Mouse (Mus musculus) heart, adult 2 months (tissue): ENCODE measurements around the gene Ttc19. TPM values are rescaled to one million over a fixed set of nuclear protein-coding genes. Genes with fewer than 3 reads are reported as not detected.

Source experiments
- DNase-seq, 2 experiments: peaks; one replicate each; pipeline ENCODE4 v3.0.0; 2021
- H3K27ac ChIP-seq: fragments of 200-600 bp; 2 replicates; pipeline ENCODE4 v1.8.1; 2022
- H3K27me3 ChIP-seq: fragments of 200-500 bp; 2 replicates; pipeline ENCODE4 v1.6.1; 2012; ENCODE audit warnings: mild to moderate bottlenecking, low read length, inconsistent platforms, mixed read lengths; ENCODE audit not compliant: control insufficient read depth, insufficient read depth
- H3K36me3 ChIP-seq: fragments of 200-500 bp; 2 replicates; pipeline ENCODE4 v1.6.1; 2012; ENCODE audit warnings: low read length, inconsistent platforms; ENCODE audit not compliant: control insufficient read depth, insufficient read depth
- H3K4me1 ChIP-seq: fragments of 200-500 bp; 2 replicates; pipeline ENCODE4 v1.6.1; 2011; ENCODE audit warnings: low read length; ENCODE audit not compliant: control insufficient read depth, insufficient read depth
- H3K4me3 ChIP-seq: fragments of 200-600 bp; 2 replicates; pipeline ENCODE4 v1.8.1; 2022
- H3K79me2 ChIP-seq: fragments of 200-500 bp; replicated peaks from 2 replicates; pipeline ENCODE4 v1.6.1; 2012; ENCODE audit warnings: mild to moderate bottlenecking, inconsistent platforms, low read length, moderate library complexity, mixed read lengths; ENCODE audit not compliant: control insufficient read depth, insufficient read depth
- H3K9ac ChIP-seq: fragments of 200-500 bp; 2 replicates; pipeline ENCODE4 v1.6.1; 2012; ENCODE audit warnings: low read depth, mild to moderate bottlenecking, control low read depth, inconsistent platforms, low read length, mixed read lengths
- CTCF ChIP-seq: fragments of 200-600 bp; IDR thresholded peaks from 2 replicates; pipeline ENCODE4 v1.8.1; 2022; ENCODE audit warnings: antibody characterized with exemption, mild to moderate bottlenecking, moderate library complexity
- EP300 ChIP-seq: fragments of 200-500 bp; IDR thresholded peaks from 2 replicates; pipeline ENCODE4 v1.6.1; 2011; ENCODE audit warnings: low read depth, low read length, control low read depth; ENCODE audit not compliant: insufficient read depth
- POLR2A ChIP-seq: fragments of 200-500 bp; IDR thresholded peaks from 2 replicates; pipeline ENCODE4 v1.6.1; 2011; ENCODE audit warnings: mild to moderate bottlenecking, low read depth, low read length, control low read depth; ENCODE audit not compliant: insufficient read depth
- WGBS: fragments of 180-500 bp; shearing (Covaris S2); methylation state at CpG from one replicate; pipeline ENCODE4 v1.1.7; 2018; 5-methylcytosine and 5-hydroxymethylcytosine counted together
- intact Hi-C: fragments of 180-260 bp; cut with DNase I; formaldehyde crosslinking; loops from one replicate; pipeline ENCODE4 v1.15.1; 2025
- polyA plus RNA-seq: library from polyadenylated mRNA; depleted of rRNA; stranded (reverse); fragments of >200 nt; gene quantifications from 2 replicates; pipeline ENCODE4 v1.2.3, GENCODE M21; 2012
- total RNA-seq, 2 experiments: library from RNA; stranded (reverse); gene quantifications; 2 replicates each; pipeline ENCODE4 v1.2.3; 2021

Gene Ttc19
- total and polyA plus RNA-seq, 3 experiments = 13.7 to 43.5 (median 39.9) TPM

GRCm38 (mm10) chr11:62263599-62263998 is 17.7 kb upstream of the Ttc19 start:
- Histone ChIP-seq H3K79me2 (no peaks in the 10 kb centered on the region), H3K27ac (no peak overlapping the region), H3K4me1 (no peaks in the 10 kb centered on the region), H3K36me3 (no peaks in the 10 kb centered on the region), H3K4me3 (no peak overlapping the region), H3K9ac (no peak overlapping the region), H3K27me3 (no peaks in the 10 kb centered on the region)
- WGBS = 69% methylated on average over 7 of the region's 7 CpGs
- DNase-seq = no peak
- intact Hi-C loops = no loop called here
- TF ChIP-seq EP300 (no peak), POLR2A (no peak), CTCF (no peak)

GRCm38 (mm10) chr11:62264018-62264417 is 17.3 kb upstream of the Ttc19 start:
- no peak for DNase-seq
- TF ChIP-seq EP300 = no peak
- Histone ChIP-seq H3K36me3 (no peaks in the 10 kb centered on the region), H3K27me3 (no peaks in the 10 kb centered on the region), H3K4me1 (no peaks in the 10 kb centered on the region), H3K4me3 (no peak overlapping the region), H3K79me2 (no peaks in the 10 kb centered on the region), H3K27ac (no peak overlapping the region), H3K9ac (no peak overlapping the region)
- WGBS = 48% methylated on average over 7 of the region's 7 CpGs
- intact Hi-C loops = no loop called here

DNA sequence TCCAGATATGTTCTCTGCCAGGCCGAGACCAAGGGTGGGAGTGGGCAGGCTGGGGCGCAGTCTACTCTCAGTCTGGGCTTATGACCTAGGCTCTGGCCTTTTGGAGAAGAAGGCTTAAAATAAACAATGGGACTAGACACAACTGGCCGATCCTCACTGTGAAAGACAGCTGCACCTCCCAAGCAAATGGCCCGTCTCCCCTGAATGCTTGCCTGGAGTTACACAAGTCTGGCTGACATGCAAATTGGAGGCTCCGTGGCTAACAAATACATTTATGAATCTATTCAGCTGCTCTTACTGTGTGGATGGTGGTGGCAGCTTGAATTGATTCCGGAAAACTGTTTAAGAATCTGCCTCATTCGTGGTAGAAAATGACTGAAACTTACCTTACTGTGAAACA is 15.6 kb upstream of the Ttc19 start:
- 88% methylated on average over 7 of the region's 7 CpGs for WGBS
- Histone ChIP-seq H3K4me3 (no peak overlapping the region), H3K79me2 (no peaks in the 10 kb centered on the region), H3K27me3 (no peaks in the 10 kb centered on the region), H3K36me3 (no peaks in the 10 kb centered on the region), H3K27ac (no peak overlapping the region), H3K4me1 (no peaks in the 10 kb centered on the region), H3K9ac (no peak overlapping the region)
- no peak for DNase-seq
- TF ChIP-seq EP300 = no peak
- TF ChIP-seq POLR2A = no peak
- no peak for TF ChIP-seq CTCF
- intact Hi-C loops = no loop called here

DNA sequence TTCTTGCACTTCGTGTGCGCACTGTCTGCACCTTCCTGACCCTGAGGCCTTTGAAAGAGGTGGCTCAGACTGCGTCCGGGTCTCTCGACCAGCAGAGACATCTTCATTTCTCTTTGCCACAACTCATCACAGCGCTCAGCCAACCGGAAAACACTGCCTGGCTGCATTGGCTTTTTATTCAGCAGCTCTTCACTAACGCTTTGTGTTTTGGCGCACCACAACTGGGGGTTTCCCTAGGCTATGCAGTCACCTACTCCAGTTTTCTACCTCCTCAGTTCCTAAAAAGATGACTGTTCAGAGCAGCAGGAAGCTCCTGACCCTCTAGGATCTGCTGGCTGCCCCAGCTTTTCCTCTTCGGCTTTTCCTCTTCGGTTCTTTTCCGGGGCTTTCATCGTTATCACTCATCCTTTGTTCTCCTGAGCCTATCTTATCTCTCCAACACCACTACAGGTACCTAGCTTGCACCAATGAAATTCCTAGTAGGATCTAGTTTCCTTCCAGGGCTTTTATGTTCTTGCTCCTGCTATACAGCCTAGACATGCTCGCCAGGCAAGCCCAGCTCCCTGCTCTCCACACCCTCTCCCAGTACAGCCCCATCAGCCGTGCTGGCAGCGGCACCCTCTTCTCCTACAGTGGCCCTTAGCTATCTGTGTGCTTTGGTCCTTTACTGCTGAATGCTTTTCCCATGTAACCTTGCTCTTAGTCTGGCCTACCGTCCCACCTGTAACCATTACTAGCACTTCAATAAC is 14.6 kb upstream of the Ttc19 start:
- no peak overlapping the region for H3K4me3 ChIP-seq
- no peaks in the 10 kb centered on the region for H3K27me3 ChIP-seq
- H3K27ac ChIP-seq = no peak overlapping the region
- TF ChIP-seq CTCF = no peak
- TF ChIP-seq EP300 = no peak
- TF ChIP-seq POLR2A = no peak
- intact Hi-C loops = no loop called here
- H3K79me2 ChIP-seq = no peaks in the 10 kb centered on the region
- H3K9ac ChIP-seq = no peak overlapping the region
- no peak for DNase-seq
- no peaks in the 10 kb centered on the region for H3K36me3 ChIP-seq
- no peaks in the 10 kb centered on the region for H3K4me1 ChIP-seq
- WGBS = 64% methylated on average over 17 of the region's 17 CpGs

- Histone ChIP-seq H3K4me3 (no peak overlapping the region), H3K27me3 (no peaks in the 10 kb centered on the region), H3K36me3 (no peaks in the 10 kb centered on the region), H3K27ac (no peak overlapping the region), H3K9ac (no peak overlapping the region), H3K79me2 (no peaks in the 10 kb centered on the region), H3K4me1 (no peaks in the 10 kb centered on the region)
- TF ChIP-seq POLR2A = no peak
- TF ChIP-seq EP300 = no peak
- TF ChIP-seq CTCF = no peak
- intact Hi-C loops = no loop called here
- DNase-seq = no peak
- WGBS = 77% methylated on average over 8 of the region's 8 CpGs
Measured at GRCm38 (mm10) chr11:62268381-62268780, 12.9 kb upstream of the Ttc19 start.

DNA sequence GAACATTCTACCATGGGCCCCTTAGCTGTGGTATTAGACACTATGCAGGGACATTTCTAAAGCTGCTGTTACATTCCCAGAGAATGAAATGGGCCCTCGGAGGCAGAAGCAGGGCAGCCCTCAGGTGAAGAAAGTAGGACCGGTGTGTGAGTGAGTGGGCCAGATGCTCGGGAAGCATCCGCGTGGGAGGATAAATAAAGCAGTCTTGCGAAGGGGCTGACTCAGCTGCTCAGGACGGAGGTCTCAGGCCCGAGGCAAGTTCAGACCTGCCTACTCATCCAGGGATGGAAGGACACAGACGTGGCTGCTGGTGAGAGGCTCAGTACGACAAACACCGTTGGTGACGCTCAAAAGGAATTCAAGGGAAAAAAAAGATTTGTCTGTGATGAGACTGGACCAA is 12.2 kb upstream of the Ttc19 start:
- Histone ChIP-seq H3K79me2 (no peaks in the 10 kb centered on the region), H3K4me3 (no peak overlapping the region), H3K9ac (no peak overlapping the region), H3K36me3 (no peaks in the 10 kb centered on the region), H3K27me3 (no peaks in the 10 kb centered on the region), H3K4me1 (no peaks in the 10 kb centered on the region), H3K27ac (no peak overlapping the region)
- TF ChIP-seq POLR2A (no peak), EP300 (no peak), CTCF (no peak)
- WGBS = 83% methylated on average over 12 of the region's 12 CpGs
- intact Hi-C loops = no loop called here
- DNase-seq = no peak
